Mouse (Mus musculus) spleen, postnatal 14 days (tissue): Measurements from ENCODE around the gene Pola2.
A peak's percentile ranks its signal among the peaks of the same experiment; 100 is the strongest.

Experiments used
- DNase-seq, 2 experiments: peaks; one replicate each; pipeline ENCODE4 v3.0.0; 2021 to 2022; ENCODE audit warnings: low spot score in 2 of 2

The Pola2 gene

GRCm38 (mm10) chr19:5937095-5937835 lies 26.7 kb downstream of the Pola2 start:
- DNase-seq: no peak

- DNase-seq: no peak
These were observed 28.3 kb downstream of the Pola2 start for GRCm38 (mm10) chr19:5935691-5936090.

- no peak for DNase-seq
These were observed 28.7 kb downstream of the Pola2 start for GRCm38 (mm10) chr19:5935266-5935665.

GRCm38 (mm10) chr19:5929634-5930596 lies 34.1 kb downstream of the Pola2 start:
- no peak for DNase-seq

- no peak for DNase-seq
These were observed 35.5 kb downstream of the Pola2 start for GRCm38 (mm10) chr19:5928546-5928945.

- DNase-seq: no peak
These were observed 35.9 kb downstream of the Pola2 start for GRCm38 (mm10) chr19:5928104-5928503.

GRCm38 (mm10) chr19:5927532-5927931 lies 36.5 kb downstream of the Pola2 start:
- no peak for DNase-seq

- no peak for DNase-seq
These were observed 37.0 kb downstream of the Pola2 start for GRCm38 (mm10) chr19:5927026-5927425.

GRCm38 (mm10) chr19:5925311-5925855 lies 38.6 kb downstream of the Pola2 start:
- DNase-seq: no peak

- DNase-seq: peak; percentile 91 to 93
These were observed 39.3 kb downstream of the Pola2 start, which contains the start of gene Cdc42ep2 for GRCm38 (mm10) chr19:5924713-5925093. TSS of gene Cdc42ep2 (minus strand) at chr19:5924816.

GRCm38 (mm10) chr19:5923990-5924712 lies 39.9 kb downstream of the Pola2 start:
- peak; percentile 75 to 86 for DNase-seq

- DNase-seq: no peak
These were observed 41.0 kb downstream of the Pola2 start for GRCm38 (mm10) chr19:5922963-5923362.

GRCm38 (mm10) chr19:5922119-5922942 lies 41.7 kb downstream of the Pola2 start:
- DNase-seq: no peak

GRCm38 (mm10) chr19:5921715-5922114 lies 42.3 kb downstream of the Pola2 start:
- DNase-seq: no peak

GRCm38 (mm10) chr19:5913007-5913719 lies 50.8 kb downstream of the Pola2 start, which contains the start of gene Dpf2:
TSS of gene Dpf2 (minus strand) at chr19:5913010.
- DNase-seq: no peak

GRCm38 (mm10) chr19:5912103-5913006 lies 51.6 kb downstream of the Pola2 start:
- DNase-seq: peak; percentile 98

GRCm38 (mm10) chr19:5911430-5912102 lies 52.4 kb downstream of the Pola2 start:
- no peak for DNase-seq

- no peak for DNase-seq
These were observed 53.8 kb downstream of the Pola2 start for GRCm38 (mm10) chr19:5910221-5910620.
